Mouse (Mus musculus): ENCODE data around the gene Morn3. TPM values are rescaled to one million over a fixed set of nuclear protein-coding genes. Genes with fewer than 3 reads are reported as not detected.

The Morn3 gene
- polyA plus RNA-seq (2014; fragmentation: Nextera tagmentation; extraction: Ambion mirVana), result not detected in 2 replicates

DNA sequence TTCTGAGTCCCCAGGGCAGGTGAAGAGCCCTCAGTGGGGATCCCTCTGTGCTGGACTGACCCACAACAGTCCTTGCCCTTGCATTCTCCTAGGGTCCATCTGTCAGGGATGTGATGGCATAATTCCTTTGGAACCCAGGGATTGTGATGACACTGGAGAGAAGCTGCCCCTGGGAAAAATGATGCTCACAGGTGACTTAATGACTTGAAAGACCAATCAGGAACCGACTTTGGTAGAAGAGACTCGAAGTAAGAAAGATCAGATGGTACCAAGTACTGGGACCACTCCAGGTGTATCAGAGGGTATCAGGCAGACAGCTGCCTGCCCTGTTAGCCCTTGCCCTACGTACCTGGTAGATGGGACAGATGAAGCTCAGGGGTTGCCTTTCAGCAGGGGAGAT is at the start of gene Morn3:
Gene Morn3, minus strand, starts transcription at position 101 of the 400 bp plus-strand sequence.
- Histone ChIP-seq H3K9ac (ENCODE audit: low read length) (no peak within 1 kb of the TSS), H3K4me1 (ENCODE audit: control insufficient read depth, insufficient read depth, low read length) (peaks cover 7% of the 10 kb centered on the region; the same call in 1 of the 2 replicates), H3K9me3 (ENCODE audit: control insufficient read depth, low read length) (no peaks in the 10 kb centered on the region), H3K27ac (ENCODE audit: low read depth, low read length) (no peak within 1 kb of the TSS), H3K4me3 (ENCODE audit: low read depth, low read length) (no peak within 1 kb of the TSS), H3K27me3 (ENCODE audit: control insufficient read depth, insufficient read depth, low read length) (no peaks in the 10 kb centered on the region), H3K36me3 (ENCODE audit: control insufficient read depth, insufficient read depth, low read length) (no peaks in the 10 kb centered on the region; the same call in 1 of the 2 replicates), H3K4me2 (no peak within 1 kb of the TSS)
- ATAC-seq (ENCODE audit: low FRiP score), result no peak
- no peak for DNase-seq (ENCODE audit: low spot score, missing footprints)
- WGBS, result 78% methylated on average over 3 of the region's 3 CpGs

DNA sequence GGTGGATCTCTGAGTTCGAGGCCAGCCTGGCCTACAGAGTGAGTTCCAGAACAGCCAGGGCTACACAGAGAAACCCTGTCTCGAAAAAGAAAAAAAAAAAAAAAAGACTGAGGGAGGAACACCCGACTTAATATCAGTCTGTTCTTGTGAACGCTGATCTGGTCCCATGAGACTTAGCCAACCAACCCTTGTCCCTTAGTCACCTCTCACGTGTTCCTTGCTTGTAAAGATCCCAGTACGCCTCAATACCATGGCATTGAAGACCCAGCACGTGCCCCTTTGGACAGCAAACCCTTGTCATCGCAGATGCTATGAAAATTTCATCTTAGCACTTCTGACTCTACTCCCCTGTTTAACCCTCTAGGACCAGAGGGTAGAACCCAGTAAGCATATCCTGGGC is 49.5 kb upstream of the Morn3 start:
- DNase-seq (ENCODE audit: low spot score, missing footprints), result no peak
- no peak overlapping the region for H3K4me2 ChIP-seq
- no peaks in the 10 kb centered on the region for H3K4me1 ChIP-seq (ENCODE audit: control insufficient read depth, insufficient read depth, low read length)
- WGBS, result 94% methylated on average over 8 of the region's 8 CpGs
- H3K36me3 ChIP-seq (ENCODE audit: control insufficient read depth, insufficient read depth, low read length), result no peaks in the 10 kb centered on the region
- no peaks in the 10 kb centered on the region for H3K9me3 ChIP-seq (ENCODE audit: control insufficient read depth, low read length)
- ATAC-seq (ENCODE audit: low FRiP score), result no peak
- no peak overlapping the region for H3K9ac ChIP-seq (ENCODE audit: low read length)
- H3K27me3 ChIP-seq (ENCODE audit: control insufficient read depth, insufficient read depth, low read length), result no peaks in the 10 kb centered on the region
- no peak overlapping the region for H3K4me3 ChIP-seq (ENCODE audit: low read depth, low read length)
- no peak overlapping the region for H3K27ac ChIP-seq (ENCODE audit: low read depth, low read length)

DNA sequence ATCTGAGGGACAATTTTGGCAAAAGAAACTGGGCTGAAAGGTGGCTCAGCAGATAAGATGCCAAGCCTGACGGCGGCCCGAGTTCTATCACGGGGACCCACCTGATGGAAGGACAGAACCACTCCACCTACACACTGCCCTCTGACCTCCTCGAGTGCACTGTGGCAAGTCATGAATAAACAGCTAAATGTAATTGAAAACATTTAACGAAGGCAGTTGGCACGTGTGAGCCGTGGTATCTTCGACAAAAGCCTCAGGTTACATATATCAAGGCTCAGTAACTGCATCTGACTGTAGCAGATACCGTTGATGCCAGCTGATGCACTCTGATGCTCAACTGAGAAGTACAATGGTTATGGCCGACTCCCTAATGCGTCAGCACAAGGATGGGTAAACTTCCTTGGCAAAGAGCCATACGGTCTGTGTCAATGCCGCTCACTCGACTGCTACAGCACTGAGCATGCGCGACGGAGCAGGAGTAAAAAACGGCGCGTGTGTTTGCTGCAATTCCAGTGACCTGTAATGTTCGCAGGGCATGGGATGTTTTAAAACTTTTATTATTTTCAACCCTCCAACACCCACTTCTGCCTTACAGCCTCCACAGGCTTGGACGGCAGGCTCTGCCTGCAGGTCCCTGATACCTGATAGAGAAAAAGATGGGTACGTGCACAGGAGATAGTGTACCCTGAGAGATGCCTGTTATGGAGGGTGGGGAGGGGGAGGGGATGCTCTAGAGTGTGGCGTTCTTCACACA is 47.6 kb upstream of the Morn3 start:
- DNase-seq (ENCODE audit: low spot score, missing footprints) (no peak), ATAC-seq (ENCODE audit: low FRiP score) (no peak)
- Histone ChIP-seq H3K4me1 (ENCODE audit: control insufficient read depth, insufficient read depth, low read length) (no peaks in the 10 kb centered on the region), H3K27me3 (ENCODE audit: control insufficient read depth, insufficient read depth, low read length) (no peaks in the 10 kb centered on the region), H3K27ac (ENCODE audit: low read depth, low read length) (no peak overlapping the region), H3K4me3 (ENCODE audit: low read depth, low read length) (no peak overlapping the region), H3K36me3 (ENCODE audit: control insufficient read depth, insufficient read depth, low read length) (no peaks in the 10 kb centered on the region), H3K9ac (ENCODE audit: low read length) (no peak overlapping the region), H3K4me2 (no peak overlapping the region), H3K9me3 (ENCODE audit: control insufficient read depth, low read length) (no peaks in the 10 kb centered on the region)
- 89% methylated on average over 25 of the region's 25 CpGs for WGBS

DNA sequence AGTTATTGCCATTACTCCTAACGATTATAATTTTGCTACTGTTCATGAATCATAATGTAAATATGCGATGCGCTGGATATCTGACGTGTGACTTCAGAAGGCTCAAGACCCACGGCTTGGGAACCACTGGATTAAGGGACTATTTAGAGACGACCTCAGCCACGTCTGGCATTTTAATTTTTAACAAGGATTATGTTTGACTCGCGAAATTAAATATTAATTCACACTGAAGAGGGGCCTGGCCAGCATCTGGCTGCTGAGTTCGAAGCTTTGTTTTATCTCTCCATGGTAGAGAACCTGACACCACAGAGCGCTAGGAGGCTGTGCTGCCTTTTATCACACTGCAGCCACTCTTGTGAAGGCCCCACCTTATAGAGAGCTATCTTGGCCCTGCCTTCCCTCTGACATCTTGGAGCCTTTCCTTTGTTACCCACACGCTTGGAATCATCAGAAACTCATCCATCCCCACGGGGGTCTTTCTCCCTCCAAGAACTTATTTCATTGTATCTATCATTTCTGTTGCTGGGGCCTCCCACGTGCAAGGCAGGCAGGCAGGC is 46.3 kb upstream of the Morn3 start:
- Histone ChIP-seq H3K4me1 (ENCODE audit: control insufficient read depth, insufficient read depth, low read length) (no peaks in the 10 kb centered on the region), H3K4me2 (no peak overlapping the region), H3K27me3 (ENCODE audit: control insufficient read depth, insufficient read depth, low read length) (no peaks in the 10 kb centered on the region), H3K36me3 (ENCODE audit: control insufficient read depth, insufficient read depth, low read length) (no peaks in the 10 kb centered on the region), H3K4me3 (ENCODE audit: low read depth, low read length) (no peak overlapping the region), H3K9me3 (ENCODE audit: control insufficient read depth, low read length) (no peaks in the 10 kb centered on the region), H3K27ac (ENCODE audit: low read depth, low read length) (no peak overlapping the region), H3K9ac (ENCODE audit: low read length) (no peak overlapping the region)
- WGBS, result 83% methylated on average over 14 of the region's 14 CpGs
- DNase-seq (ENCODE audit: low spot score, missing footprints) (no peak), ATAC-seq (ENCODE audit: low FRiP score) (no peak)

DNA sequence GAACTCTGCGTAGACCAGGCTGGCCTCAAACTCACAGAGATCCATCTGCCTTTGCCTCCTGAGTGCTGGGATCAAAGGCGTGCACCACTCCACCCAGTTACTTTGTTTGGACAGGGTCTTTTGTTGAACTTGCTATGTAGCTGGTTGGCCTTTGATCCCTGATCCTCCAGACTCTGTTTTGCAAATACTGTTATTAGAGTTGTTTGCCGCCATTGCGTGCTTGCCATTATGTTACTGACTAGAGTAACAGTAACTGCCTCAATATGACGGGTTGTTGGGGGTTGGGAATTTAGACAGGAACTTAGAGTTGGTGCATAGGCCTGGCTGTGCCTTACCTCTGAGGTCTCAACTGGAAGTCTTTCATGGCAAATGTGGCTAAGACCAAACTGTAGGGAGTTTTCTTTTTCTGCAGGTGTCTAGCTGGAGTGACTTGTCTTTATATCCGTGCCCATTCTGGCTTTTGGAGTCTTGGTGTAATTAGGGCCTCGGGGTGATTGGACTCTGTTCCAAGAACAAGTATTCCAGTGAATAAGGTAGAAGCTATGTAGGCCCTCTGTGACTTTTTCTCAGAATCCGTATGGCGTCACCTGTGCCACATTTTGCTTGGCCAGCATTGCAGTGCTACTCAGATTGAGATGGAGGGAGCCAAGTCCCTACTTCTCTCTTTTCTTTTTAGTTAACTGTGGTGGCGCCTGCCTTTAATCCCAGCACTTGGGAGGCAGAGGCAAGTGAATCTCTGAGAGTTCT is 43.9 kb upstream of the Morn3 start:
- Histone ChIP-seq H3K27ac (ENCODE audit: low read depth, low read length) (no peak overlapping the region), H3K4me1 (ENCODE audit: control insufficient read depth, insufficient read depth, low read length) (no peaks in the 10 kb centered on the region), H3K27me3 (ENCODE audit: control insufficient read depth, insufficient read depth, low read length) (no peaks in the 10 kb centered on the region), H3K4me2 (no peak overlapping the region), H3K36me3 (ENCODE audit: control insufficient read depth, insufficient read depth, low read length) (no peaks in the 10 kb centered on the region), H3K4me3 (ENCODE audit: low read depth, low read length) (no peak overlapping the region), H3K9ac (ENCODE audit: low read length) (no peak overlapping the region), H3K9me3 (ENCODE audit: control insufficient read depth, low read length) (no peaks in the 10 kb centered on the region)
- DNase-seq (ENCODE audit: low spot score, missing footprints) (peak; percentile 69), ATAC-seq (ENCODE audit: low FRiP score) (no peak)
- WGBS, result 81% methylated on average over 10 of the region's 10 CpGs

DNA sequence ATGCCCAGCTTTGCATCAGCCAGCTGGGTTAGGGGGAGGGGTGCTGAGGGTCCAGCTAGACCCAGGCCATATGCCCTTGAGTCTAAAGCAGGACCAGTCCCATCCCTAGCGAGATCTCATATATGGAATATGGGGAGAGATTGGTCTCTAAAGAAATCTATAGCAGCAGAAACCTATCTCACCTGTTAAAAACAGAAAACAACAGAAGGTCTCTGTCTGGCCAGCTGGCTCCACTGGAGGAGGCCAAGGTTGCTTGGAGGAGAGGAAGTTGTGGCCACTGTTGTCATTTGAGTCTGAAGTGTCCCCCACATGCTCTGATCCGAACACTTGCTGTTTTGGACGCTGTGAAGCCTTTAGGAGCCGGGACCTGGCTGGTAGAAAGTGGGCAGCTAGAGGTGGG is 42.0 kb upstream of the Morn3 start:
- Histone ChIP-seq H3K4me2 (no peak overlapping the region), H3K4me3 (ENCODE audit: low read depth, low read length) (no peak overlapping the region), H3K27me3 (ENCODE audit: control insufficient read depth, insufficient read depth, low read length) (no peaks in the 10 kb centered on the region), H3K9me3 (ENCODE audit: control insufficient read depth, low read length) (no peaks in the 10 kb centered on the region), H3K9ac (ENCODE audit: low read length) (no peak overlapping the region), H3K4me1 (ENCODE audit: control insufficient read depth, insufficient read depth, low read length) (no peaks in the 10 kb centered on the region), H3K36me3 (ENCODE audit: control insufficient read depth, insufficient read depth, low read length) (no peaks in the 10 kb centered on the region), H3K27ac (ENCODE audit: low read depth, low read length) (no peak overlapping the region)
- no peak for DNase-seq (ENCODE audit: low spot score, missing footprints)
- 95% methylated on average over 4 of the region's 4 CpGs for WGBS
- no peak for ATAC-seq (ENCODE audit: low FRiP score)

DNA sequence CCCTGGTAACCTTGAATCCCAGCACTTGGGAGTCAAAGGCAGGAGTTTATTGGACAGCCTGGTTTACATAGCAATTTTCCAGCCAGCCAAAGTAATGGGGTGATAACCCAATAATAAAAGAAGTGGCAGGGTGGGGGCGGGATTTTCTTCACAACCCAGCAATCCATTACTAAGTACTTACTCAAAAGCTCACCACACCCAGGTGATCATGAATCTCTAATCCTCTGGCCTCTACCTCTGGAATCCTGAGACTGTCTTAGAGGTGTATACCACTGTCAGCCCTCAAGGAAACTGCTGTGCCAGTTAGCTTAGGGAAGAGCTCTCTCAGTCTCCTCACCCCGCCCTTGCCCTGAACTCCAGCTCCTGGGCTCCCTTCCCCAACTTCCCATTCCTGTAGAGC is 39.7 kb upstream of the Morn3 start:
- H3K9ac ChIP-seq (ENCODE audit: low read length), result no peak overlapping the region
- WGBS, result 78% methylated on average over 2 of the region's 2 CpGs
- ATAC-seq (ENCODE audit: low FRiP score) (no peak), DNase-seq (ENCODE audit: low spot score, missing footprints) (no peak)
- no peak overlapping the region for H3K4me3 ChIP-seq (ENCODE audit: low read depth, low read length)
- no peaks in the 10 kb centered on the region for H3K9me3 ChIP-seq (ENCODE audit: control insufficient read depth, low read length)
- H3K36me3 ChIP-seq (ENCODE audit: control insufficient read depth, insufficient read depth, low read length), result no peaks in the 10 kb centered on the region
- no peaks in the 10 kb centered on the region for H3K4me1 ChIP-seq (ENCODE audit: control insufficient read depth, insufficient read depth, low read length)
- H3K27me3 ChIP-seq (ENCODE audit: control insufficient read depth, insufficient read depth, low read length), result no peaks in the 10 kb centered on the region
- no peak overlapping the region for H3K4me2 ChIP-seq
- no peak overlapping the region for H3K27ac ChIP-seq (ENCODE audit: low read depth, low read length)

DNA sequence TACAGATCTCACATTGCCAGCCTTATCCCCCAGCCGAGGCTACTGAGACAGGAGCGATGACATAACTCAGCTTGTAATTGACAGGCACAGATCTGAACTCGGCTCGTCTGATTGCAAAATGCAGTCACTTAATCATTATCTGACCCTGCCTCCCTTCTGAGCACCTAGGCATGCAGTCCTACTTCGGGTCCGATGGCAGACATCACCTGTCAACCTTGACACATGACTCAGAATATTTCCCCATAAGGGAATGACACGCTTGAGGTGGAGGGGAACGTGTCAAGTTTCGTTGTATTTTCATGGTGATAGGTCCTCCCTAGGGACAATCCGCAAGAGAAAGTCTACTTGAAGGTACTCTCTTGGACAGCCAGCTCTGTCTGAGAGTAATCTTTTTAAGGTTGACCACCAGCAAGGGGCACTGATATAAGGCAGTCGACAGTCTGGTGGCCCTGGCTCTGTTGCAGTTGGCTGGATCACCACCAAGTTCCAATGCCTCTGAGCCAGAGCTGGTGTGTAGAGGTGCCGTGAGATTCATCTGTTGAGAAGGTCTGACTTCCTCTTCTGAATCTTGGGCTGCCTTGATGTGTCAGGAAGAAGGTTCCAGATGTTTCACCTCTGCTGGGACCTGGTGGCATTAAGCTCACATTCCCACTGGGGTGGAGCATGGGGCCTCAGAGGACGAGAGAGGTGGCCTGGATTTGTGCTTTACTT is 36.7 kb upstream of the Morn3 start:
- peak; percentile 44 for DNase-seq (ENCODE audit: low spot score, missing footprints)
- no peak overlapping the region for H3K4me3 ChIP-seq (ENCODE audit: low read depth, low read length)
- 82% methylated on average over 13 of the region's 13 CpGs for WGBS
- peaks cover 2% of the 10 kb centered on the region; the same call in 1 of the 2 replicates for H3K9me3 ChIP-seq (ENCODE audit: control insufficient read depth, low read length)
- ATAC-seq (ENCODE audit: low FRiP score), result no peak
- H3K36me3 ChIP-seq (ENCODE audit: control insufficient read depth, insufficient read depth, low read length), result no peaks in the 10 kb centered on the region
- H3K27ac ChIP-seq (ENCODE audit: low read depth, low read length), result no peak overlapping the region
- no peaks in the 10 kb centered on the region for H3K4me1 ChIP-seq (ENCODE audit: control insufficient read depth, insufficient read depth, low read length)
- no peaks in the 10 kb centered on the region for H3K27me3 ChIP-seq (ENCODE audit: control insufficient read depth, insufficient read depth, low read length)
- no peak overlapping the region for H3K9ac ChIP-seq (ENCODE audit: low read length)
- no peak overlapping the region for H3K4me2 ChIP-seq

Measured in midbrain, embryonic 11.5 days (tissue).